Mouse (Mus musculus) CH12.LX (cell line): ENCODE measurements around the gene Cfap77.

Experiments
- CTCF ChIP-seq, 2 experiments: IDR thresholded peaks in 1 of 2; conservative IDR thresholded peaks in 1 of 2; 2 replicates each; pipeline ENCODE4 v1.5.1; 2011 to 2012; ENCODE audit warnings: low read depth in 2 of 2, low read length in 2 of 2, improper control_type of control experiment in 1 of 2, inconsistent platforms in 1 of 2, mild to moderate bottlenecking in 1 of 2, moderate library complexity in 1 of 2
- EP300 ChIP-seq: IDR thresholded peaks from 2 replicates; pipeline ENCODE4 v1.6.1; 2011; ENCODE audit warnings: low read length, improper control_type of control experiment
- ETS1 ChIP-seq: conservative IDR thresholded peaks from 2 replicates; pipeline ENCODE4 v1.6.1; 2012; ENCODE audit warnings: low read depth, mild to moderate bottlenecking, inconsistent platforms, low read length, improper control_type of control experiment, moderate library complexity
- MAX ChIP-seq: IDR thresholded peaks from 2 replicates; pipeline ENCODE4 v1.6.1; 2011; ENCODE audit warnings: low read length, improper control_type of control experiment
- POLR2A ChIP-seq: IDR thresholded peaks from 2 replicates; pipeline ENCODE4 v1.6.1; 2011; ENCODE audit warnings: low read depth, mild to moderate bottlenecking, improper control_type of control experiment, low read length
- RAD21 ChIP-seq: IDR thresholded peaks from 2 replicates; pipeline ENCODE4 v1.6.1; 2011; ENCODE audit warnings: low read depth, mild to moderate bottlenecking, low read length, improper control_type of control experiment, moderate library complexity
- USF1 ChIP-seq: IDR thresholded peaks from 2 replicates; pipeline ENCODE4 v1.6.1; 2014; ENCODE audit warnings: low read depth, mild to moderate bottlenecking, inconsistent platforms, low read length, improper control_type of control experiment

DNA sequence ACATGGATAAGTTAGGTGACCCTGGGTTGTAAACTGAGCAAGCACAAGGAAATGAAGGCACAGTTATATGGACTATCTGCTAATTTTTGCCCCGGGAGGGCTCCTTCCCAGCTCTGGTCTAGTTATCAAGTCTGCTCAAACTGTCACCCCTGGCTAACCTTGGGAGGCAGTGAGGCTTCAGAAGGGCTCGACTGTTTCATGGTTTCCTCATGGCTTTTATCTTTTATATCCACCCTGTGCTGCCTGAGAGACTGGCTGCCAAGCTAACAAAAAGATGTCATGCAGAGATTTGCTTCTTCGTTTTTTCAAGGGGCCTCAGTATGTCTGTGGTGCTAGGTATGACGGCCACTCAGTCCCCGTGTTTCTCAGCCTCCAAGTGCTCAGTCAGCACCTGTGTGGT lies 36.2 kb downstream of the Cfap77 start:
- TF ChIP-seq POLR2A = no peak
- TF ChIP-seq MAX = no peak
- TF ChIP-seq RAD21 = no peak
- TF ChIP-seq USF1 = no peak
- TF ChIP-seq CTCF (conservative IDR thresholded peaks at IDR 0.05 in 1 of 2, IDR thresholded peaks at IDR 0.05 in 1 of 2; ENCODE audit: low read depth in 2 of 2, low read length in 2 of 2) = no peak
- TF ChIP-seq EP300 = no peak
- TF ChIP-seq ETS1 = no peak
